Mouse (Mus musculus): ENCODE measurements at regions not wholly inside any gene's neighbourhood (a gene's known extent, or its start where the extent isn't known, plus 50 kb on each side); places are given as distances from the start of the nearest gene placed in this dataset.

DNA sequence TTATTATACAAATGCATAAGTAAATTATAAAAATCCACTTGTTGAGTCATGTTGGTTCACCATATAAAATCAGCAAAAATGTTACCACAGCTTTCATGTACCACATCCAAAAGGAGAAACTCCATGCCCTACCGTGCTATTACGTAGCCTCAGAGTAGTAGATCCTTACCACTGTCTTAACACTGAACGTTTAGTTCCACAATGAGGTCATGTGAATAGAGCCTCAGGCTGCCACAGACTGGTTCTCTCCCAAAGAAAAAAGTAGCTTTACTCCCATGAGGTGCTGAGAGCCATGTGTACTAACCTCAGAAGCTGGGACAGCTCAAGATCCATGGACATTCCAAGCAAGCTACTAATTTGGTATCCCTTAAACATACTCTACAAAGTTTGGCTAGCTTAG lies 235.4 kb upstream of the Ferd3l start:
- Histone ChIP-seq H3K9ac (no peak overlapping the region), H3K27ac (ENCODE audit: low read depth, low read length) (no peak overlapping the region), H3K4me3 (ENCODE audit: low read depth, low read length) (no peak overlapping the region), H3K36me3 (ENCODE audit: insufficient read depth) (no peaks in the 10 kb centered on the region), H3K9me3 (ENCODE audit: low read length) (no peaks in the 10 kb centered on the region), H3K4me1 (ENCODE audit: insufficient read depth) (no peaks in the 10 kb centered on the region), H3K27me3 (ENCODE audit: insufficient read depth, low read length) (no peaks in the 10 kb centered on the region), H3K4me2 (ENCODE audit: low read depth) (no peak overlapping the region)
- DNase-seq (no peak), ATAC-seq (no peak)
- TF ChIP-seq CTCF (IDR thresholded peaks at IDR 0.05; ENCODE audit: low read depth): no peak
- WGBS: 87% methylated on average over 3 of the region's 3 CpGs

DNA sequence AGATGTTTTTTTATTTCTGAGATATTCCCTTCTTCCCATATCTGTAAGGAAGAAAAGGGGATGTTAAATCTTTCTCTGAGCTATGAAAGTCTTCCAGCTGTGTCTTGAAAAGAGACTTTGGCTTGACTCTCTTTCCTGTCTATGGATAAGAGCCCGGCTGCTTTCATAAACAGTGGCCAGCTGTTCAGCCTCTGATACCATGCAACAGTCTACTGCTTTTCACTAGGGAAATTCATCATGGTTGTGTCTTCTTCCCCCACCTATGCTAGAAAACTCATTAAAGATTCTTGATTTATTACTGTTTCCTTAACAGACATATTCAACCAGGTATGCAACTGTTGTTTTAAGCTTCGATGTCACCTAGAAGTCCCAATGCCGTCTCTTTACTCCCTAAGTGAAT lies 213.8 kb upstream of the Ferd3l start:
- H3K9ac ChIP-seq: no peak overlapping the region
- no peaks in the 10 kb centered on the region; the same call in 1 of the 2 replicates for H3K4me1 ChIP-seq (ENCODE audit: insufficient read depth)
- no peaks in the 10 kb centered on the region for H3K9me3 ChIP-seq (ENCODE audit: low read length)
- no peaks in the 10 kb centered on the region for H3K36me3 ChIP-seq (ENCODE audit: insufficient read depth)
- H3K4me2 ChIP-seq (ENCODE audit: low read depth): no peak overlapping the region
- no peaks in the 10 kb centered on the region for H3K27me3 ChIP-seq (ENCODE audit: insufficient read depth, low read length)
- WGBS: 80% methylated on average over 3 of the region's 3 CpGs
- no peak overlapping the region for H3K27ac ChIP-seq (ENCODE audit: low read depth, low read length)
- no peak overlapping the region for H3K4me3 ChIP-seq (ENCODE audit: low read depth, low read length)
- no peak for TF ChIP-seq CTCF (IDR thresholded peaks at IDR 0.05; ENCODE audit: low read depth)
- ATAC-seq (no peak), DNase-seq (no peak)

DNA sequence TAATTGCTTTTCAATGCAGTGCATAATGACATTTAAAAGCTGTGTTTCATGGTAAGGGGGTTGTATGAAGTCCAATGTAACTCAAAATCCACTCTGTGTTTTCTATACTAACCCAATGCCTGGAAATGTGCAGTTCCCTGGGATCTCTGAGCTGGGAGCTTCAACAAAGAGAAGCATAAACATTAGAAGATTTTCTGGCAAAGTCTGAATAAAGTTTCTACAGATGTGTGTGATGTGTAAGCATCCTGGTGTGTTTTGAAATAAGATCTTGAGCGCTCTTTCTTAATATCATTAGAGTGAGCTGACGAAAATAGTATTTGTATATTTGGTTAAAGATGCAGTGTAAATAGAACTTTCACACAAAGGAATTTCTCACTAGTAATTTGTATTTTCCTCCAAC lies 212.2 kb upstream of the Ferd3l start:
- TF ChIP-seq CTCF (IDR thresholded peaks at IDR 0.05; ENCODE audit: low read depth): no peak
- WGBS: 82% methylated on average over 2 of the region's 2 CpGs
- no peaks in the 10 kb centered on the region for H3K27me3 ChIP-seq (ENCODE audit: insufficient read depth, low read length)
- no peak overlapping the region for H3K4me3 ChIP-seq (ENCODE audit: low read depth, low read length)
- no peak overlapping the region for H3K4me2 ChIP-seq (ENCODE audit: low read depth)
- H3K4me1 ChIP-seq (ENCODE audit: insufficient read depth): no peaks in the 10 kb centered on the region; the same call in 1 of the 2 replicates
- no peaks in the 10 kb centered on the region for H3K9me3 ChIP-seq (ENCODE audit: low read length)
- no peak overlapping the region for H3K27ac ChIP-seq (ENCODE audit: low read depth, low read length)
- DNase-seq: no peak
- ATAC-seq: no peak
- H3K9ac ChIP-seq: no peak overlapping the region
- H3K36me3 ChIP-seq (ENCODE audit: insufficient read depth): no peaks in the 10 kb centered on the region

DNA sequence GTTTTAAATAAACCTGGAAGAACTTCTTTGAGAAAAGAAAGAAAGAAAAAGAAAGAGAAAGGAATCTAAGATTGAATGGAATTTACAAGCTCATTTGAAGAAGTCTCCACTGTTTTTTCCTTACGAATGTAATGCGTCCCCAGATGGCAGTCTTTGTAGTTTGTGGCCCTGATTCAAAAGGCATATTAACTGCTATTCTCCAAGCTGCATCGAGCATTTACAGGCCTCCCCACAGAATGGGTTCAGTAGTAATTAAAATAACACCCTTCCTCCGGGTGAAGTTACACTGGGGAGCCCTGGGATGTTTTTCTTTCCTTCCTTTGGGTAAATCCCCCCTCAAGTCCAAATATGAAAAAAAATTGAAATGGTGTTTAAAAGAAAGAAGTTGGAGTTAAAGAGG lies 211.2 kb upstream of the Ferd3l start:
- Histone ChIP-seq H3K4me1 (ENCODE audit: insufficient read depth) (no peaks in the 10 kb centered on the region; the same call in 1 of the 2 replicates), H3K27ac (ENCODE audit: low read depth, low read length) (no peak overlapping the region), H3K4me3 (ENCODE audit: low read depth, low read length) (no peak overlapping the region), H3K9me3 (ENCODE audit: low read length) (no peaks in the 10 kb centered on the region), H3K27me3 (ENCODE audit: insufficient read depth, low read length) (no peaks in the 10 kb centered on the region), H3K4me2 (ENCODE audit: low read depth) (no peak overlapping the region), H3K9ac (no peak overlapping the region), H3K36me3 (ENCODE audit: insufficient read depth) (no peaks in the 10 kb centered on the region)
- TF ChIP-seq CTCF (IDR thresholded peaks at IDR 0.05; ENCODE audit: low read depth): no peak
- WGBS: 8% methylated on average over 4 of the region's 4 CpGs
- no peak for ATAC-seq
- peak; percentile 11 for DNase-seq

DNA sequence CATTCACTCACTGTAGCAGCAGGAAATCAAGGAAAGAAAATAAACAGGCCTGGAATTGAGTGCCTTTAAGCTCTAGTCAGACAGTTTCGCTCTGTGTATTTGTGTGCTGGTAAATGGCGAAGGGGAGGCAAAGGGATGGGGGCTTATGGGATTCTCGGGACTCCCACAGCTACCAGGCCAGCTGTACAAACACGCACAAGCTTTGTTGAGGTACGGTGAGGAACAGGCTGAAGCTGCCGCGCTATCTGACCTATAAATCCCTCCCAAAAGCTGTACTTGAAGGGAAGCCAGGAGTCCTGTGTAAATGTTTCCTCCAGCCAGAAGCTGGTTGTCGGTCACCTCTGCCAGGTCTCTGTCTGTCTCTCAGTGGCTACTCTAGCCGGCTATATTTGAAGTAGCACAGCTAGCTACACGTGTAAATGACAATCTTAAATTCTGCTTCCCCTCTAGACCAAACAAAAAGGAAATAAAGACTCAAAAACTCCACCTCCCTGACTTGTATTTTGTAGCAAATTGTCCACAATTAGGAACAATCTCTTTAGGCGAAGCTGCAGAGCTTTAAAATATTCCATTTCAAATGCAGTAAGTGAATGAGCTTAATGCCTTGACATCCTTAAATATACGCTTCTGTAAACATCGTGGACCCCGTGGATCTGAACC lies 210.5 kb upstream of the Ferd3l start:
- peak; percentile 25 for DNase-seq
- TF ChIP-seq CTCF (IDR thresholded peaks at IDR 0.05; ENCODE audit: low read depth): no peak

DNA sequence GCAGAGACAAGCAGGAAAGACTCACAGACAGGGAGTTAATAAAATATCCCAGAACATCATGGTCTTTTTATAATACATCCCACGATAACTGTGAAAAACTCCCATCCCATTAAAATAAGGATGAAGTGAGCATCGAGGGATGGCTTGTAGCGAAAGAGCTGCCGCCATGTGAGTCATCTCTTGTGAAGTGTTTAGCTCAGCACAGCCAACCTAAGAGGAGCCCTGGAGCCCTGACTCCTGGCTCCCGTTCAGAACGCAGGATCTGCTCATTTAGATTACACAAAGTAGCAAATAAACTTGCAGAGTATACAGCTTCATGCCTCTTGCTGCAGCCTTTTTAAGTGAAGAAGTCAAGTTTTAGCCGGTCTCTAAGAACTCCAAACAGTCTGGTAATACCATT lies 209.2 kb upstream of the Ferd3l start:
- H3K4me3 ChIP-seq (ENCODE audit: low read depth, low read length): no peak overlapping the region
- no peaks in the 10 kb centered on the region for H3K9me3 ChIP-seq (ENCODE audit: low read length)
- DNase-seq (no peak), ATAC-seq (no peak)
- H3K4me1 ChIP-seq (ENCODE audit: insufficient read depth): no peaks in the 10 kb centered on the region; the same call in 1 of the 2 replicates
- H3K36me3 ChIP-seq (ENCODE audit: insufficient read depth): no peaks in the 10 kb centered on the region
- no peak overlapping the region for H3K4me2 ChIP-seq (ENCODE audit: low read depth)
- H3K9ac ChIP-seq: no peak overlapping the region
- no peak for TF ChIP-seq CTCF (IDR thresholded peaks at IDR 0.05; ENCODE audit: low read depth)
- 59% methylated on average over 7 of the region's 7 CpGs for WGBS
- H3K27ac ChIP-seq (ENCODE audit: low read depth, low read length): no peak overlapping the region
- no peaks in the 10 kb centered on the region for H3K27me3 ChIP-seq (ENCODE audit: insufficient read depth, low read length)

More for the DNA sequence above, 210.5 kb upstream of the Ferd3l start:
- H3K9me3 ChIP-seq (ENCODE audit: low read length): no peaks in the 10 kb centered on the region
- peak; percentile 59 for ATAC-seq
- peak overlapping the region; percentile 25; the same call in 1 of the 2 replicates for H3K9ac ChIP-seq
- no peak overlapping the region for H3K27ac ChIP-seq (ENCODE audit: low read depth, low read length)
- H3K36me3 ChIP-seq (ENCODE audit: insufficient read depth): no peaks in the 10 kb centered on the region
- 0 out of 2 replicates have a peak overlapping the region, but pooled peaks have one; percentile 18 for H3K4me3 ChIP-seq (ENCODE audit: low read depth, low read length)
- no peaks in the 10 kb centered on the region; the same call in 1 of the 2 replicates for H3K4me1 ChIP-seq (ENCODE audit: insufficient read depth)
- WGBS: 18% methylated on average over 14 of the region's 14 CpGs
- peak overlapping the region; percentile 39 for H3K4me2 ChIP-seq (ENCODE audit: low read depth)
- no peaks in the 10 kb centered on the region for H3K27me3 ChIP-seq (ENCODE audit: insufficient read depth, low read length)

DNA sequence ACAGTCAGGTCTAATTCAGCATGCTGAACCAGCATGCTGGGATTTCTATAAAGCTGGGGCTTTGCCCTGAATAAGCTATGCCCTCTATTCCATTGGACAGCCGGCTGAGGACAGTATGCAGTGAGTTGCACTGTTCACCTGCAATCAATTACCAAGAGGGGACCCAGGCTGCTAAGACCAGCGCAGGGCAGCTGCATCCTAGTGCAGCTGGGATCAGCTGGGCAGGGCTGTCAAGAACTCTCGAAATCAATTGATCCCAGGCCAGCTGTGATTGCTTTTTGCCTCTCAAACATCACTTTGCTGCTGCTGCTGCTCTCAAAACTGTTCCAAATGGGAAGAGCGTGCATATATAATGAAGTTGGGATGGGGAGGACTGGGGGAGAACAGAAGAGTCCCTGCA lies 196.3 kb upstream of the Ferd3l start:
- Histone ChIP-seq H3K27ac (ENCODE audit: low read depth, low read length) (no peak overlapping the region), H3K27me3 (ENCODE audit: insufficient read depth, low read length) (no peaks in the 10 kb centered on the region), H3K9me3 (ENCODE audit: low read length) (no peaks in the 10 kb centered on the region), H3K9ac (no peak overlapping the region), H3K4me3 (ENCODE audit: low read depth, low read length) (no peak overlapping the region), H3K4me1 (ENCODE audit: insufficient read depth) (no peaks in the 10 kb centered on the region), H3K36me3 (ENCODE audit: insufficient read depth) (no peaks in the 10 kb centered on the region), H3K4me2 (ENCODE audit: low read depth) (no peak overlapping the region)
- WGBS: 43% methylated on average over 4 of the region's 4 CpGs
- ATAC-seq (peak; percentile 50; the same call in 1 of the 2 replicates), DNase-seq (no peak)
- TF ChIP-seq CTCF (IDR thresholded peaks at IDR 0.05; ENCODE audit: low read depth): no peak

Data from forebrain, postnatal 0 days (tissue).